Mouse (Mus musculus): ENCODE results near the gene Foxn1.

The Foxn1 gene

DNA sequence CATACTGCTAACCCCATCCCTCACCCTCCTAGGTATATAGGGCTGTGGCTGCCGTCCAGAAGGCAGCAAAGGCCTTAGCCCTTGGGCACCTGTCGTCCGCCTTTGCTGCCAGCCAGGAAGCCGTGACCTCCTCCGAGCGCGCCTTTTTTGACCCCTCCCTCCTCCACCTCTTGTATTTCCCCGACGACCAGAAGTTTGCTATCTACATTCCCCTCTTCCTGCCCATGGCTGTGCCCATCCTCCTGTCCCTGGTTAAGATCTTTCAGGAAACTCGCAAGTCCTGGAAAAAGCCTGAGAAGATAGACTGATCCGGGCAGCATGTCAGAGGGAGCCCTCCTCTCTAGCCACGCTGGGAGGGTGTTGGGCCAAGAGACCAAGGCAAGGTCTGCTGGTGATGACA is 44.7 kb downstream of the Foxn1 start:
- H3K4me3 ChIP-seq (replicated peaks; ENCODE audit: low read length) = no peak overlapping the region
- peaks cover 66% of the 10 kb centered on the region for H3K36me3 ChIP-seq (ENCODE audit: insufficient read depth, low read length)
- H3K9me3 ChIP-seq (ENCODE audit: low read length) = no peaks in the 10 kb centered on the region
- H3K27me3 ChIP-seq (ENCODE audit: insufficient read depth, low read length) = no peaks in the 10 kb centered on the region
- peaks cover 47% of the 10 kb centered on the region for H3K4me1 ChIP-seq (replicated peaks; ENCODE audit: low read depth, low read length)
- TF ChIP-seq POU5F1 (IDR thresholded peaks at IDR 0.05; ENCODE audit: borderline replicate concordance, low read length) = no peak
- TF ChIP-seq NANOG (IDR thresholded peaks at IDR 0.05; ENCODE audit: borderline replicate concordance, low read length) = no peak
- no peak for TF ChIP-seq CTCF (conservative IDR thresholded peaks at IDR 0.05; ENCODE audit: low read length)

GRCm38 (mm10) chr11:78337040-78337439 is 49.3 kb downstream of the Foxn1 start:
- H3K9me3 ChIP-seq (ENCODE audit: low read length) = no peaks in the 10 kb centered on the region
- H3K36me3 ChIP-seq (ENCODE audit: insufficient read depth, low read length) = peaks cover 98% of the 10 kb centered on the region
- no peak overlapping the region for H3K4me3 ChIP-seq (replicated peaks; ENCODE audit: low read length)
- TF ChIP-seq CTCF (conservative IDR thresholded peaks at IDR 0.05; ENCODE audit: low read length) = no peak
- TF ChIP-seq NANOG (IDR thresholded peaks at IDR 0.05; ENCODE audit: borderline replicate concordance, low read length) = no peak
- TF ChIP-seq POU5F1 (IDR thresholded peaks at IDR 0.05; ENCODE audit: borderline replicate concordance, low read length) = no peak
- peaks cover 39% of the 10 kb centered on the region for H3K4me1 ChIP-seq (replicated peaks; ENCODE audit: low read depth, low read length)
- H3K27me3 ChIP-seq (ENCODE audit: insufficient read depth, low read length) = no peaks in the 10 kb centered on the region

DNA sequence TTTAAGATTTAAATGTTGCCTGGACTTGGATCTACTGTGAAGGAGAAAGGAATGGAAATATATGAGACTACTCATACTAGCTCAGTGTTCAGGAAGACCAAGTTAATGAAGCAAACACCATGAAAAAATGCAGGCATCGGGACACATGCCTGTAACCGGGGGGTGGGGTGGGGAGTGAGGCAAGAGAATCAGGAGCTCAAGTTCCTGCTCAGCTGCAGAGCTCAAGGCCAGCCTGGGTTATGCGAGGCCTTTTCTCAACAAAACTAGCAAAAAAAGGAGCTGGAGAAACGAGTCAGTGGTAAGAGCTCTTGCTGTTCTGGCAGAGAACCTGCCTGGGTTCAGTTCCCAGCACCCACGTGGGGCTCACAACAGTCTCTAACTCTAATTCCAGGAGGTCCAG is 52.4 kb downstream of the Foxn1 start:
- Histone ChIP-seq H3K4me1 (replicated peaks; ENCODE audit: low read depth, low read length) (peaks cover 41% of the 10 kb centered on the region), H3K27me3 (ENCODE audit: insufficient read depth, low read length) (no peaks in the 10 kb centered on the region), H3K36me3 (ENCODE audit: insufficient read depth, low read length) (peaks cover 74% of the 10 kb centered on the region), H3K9me3 (ENCODE audit: low read length) (no peaks in the 10 kb centered on the region), H3K4me3 (replicated peaks; ENCODE audit: low read length) (no peak overlapping the region)
- no peak for TF ChIP-seq POU5F1 (IDR thresholded peaks at IDR 0.05; ENCODE audit: borderline replicate concordance, low read length)
- TF ChIP-seq NANOG (IDR thresholded peaks at IDR 0.05; ENCODE audit: borderline replicate concordance, low read length) = no peak
- no peak for TF ChIP-seq CTCF (conservative IDR thresholded peaks at IDR 0.05; ENCODE audit: low read length)

DNA sequence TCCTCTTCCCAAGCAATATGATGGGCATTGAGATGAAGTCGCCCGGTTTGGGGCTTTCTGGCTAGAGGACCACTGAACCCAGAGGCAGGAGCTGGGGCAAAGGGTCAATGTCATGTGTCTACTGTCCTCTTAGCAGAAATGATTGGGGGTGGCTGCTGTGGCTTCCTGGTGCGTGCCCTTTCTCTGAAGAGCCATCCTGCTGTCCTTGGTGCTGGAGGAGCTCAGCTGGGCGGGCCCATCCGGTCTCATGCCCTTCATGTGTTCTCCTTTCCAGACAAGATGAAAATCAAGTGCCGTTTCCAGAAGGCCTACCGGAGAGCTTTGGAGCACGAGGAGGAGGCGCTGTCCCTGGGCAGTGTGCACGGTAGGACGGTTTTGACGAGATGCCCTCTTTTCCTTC is 53.7 kb downstream of the Foxn1 start:
- Histone ChIP-seq H3K36me3 (ENCODE audit: insufficient read depth, low read length) (peaks cover 61% of the 10 kb centered on the region), H3K4me3 (replicated peaks; ENCODE audit: low read length) (0 out of 2 replicates have a peak overlapping the region, but pooled peaks have one; percentile 26), H3K27me3 (ENCODE audit: insufficient read depth, low read length) (no peaks in the 10 kb centered on the region), H3K4me1 (replicated peaks; ENCODE audit: low read depth, low read length) (peaks cover 43% of the 10 kb centered on the region), H3K9me3 (ENCODE audit: low read length) (no peaks in the 10 kb centered on the region)
- TF ChIP-seq CTCF (conservative IDR thresholded peaks at IDR 0.05; ENCODE audit: low read length) (no peak), POU5F1 (IDR thresholded peaks at IDR 0.05; ENCODE audit: borderline replicate concordance, low read length) (no peak), NANOG (IDR thresholded peaks at IDR 0.05; ENCODE audit: borderline replicate concordance, low read length) (no peak)

DNA sequence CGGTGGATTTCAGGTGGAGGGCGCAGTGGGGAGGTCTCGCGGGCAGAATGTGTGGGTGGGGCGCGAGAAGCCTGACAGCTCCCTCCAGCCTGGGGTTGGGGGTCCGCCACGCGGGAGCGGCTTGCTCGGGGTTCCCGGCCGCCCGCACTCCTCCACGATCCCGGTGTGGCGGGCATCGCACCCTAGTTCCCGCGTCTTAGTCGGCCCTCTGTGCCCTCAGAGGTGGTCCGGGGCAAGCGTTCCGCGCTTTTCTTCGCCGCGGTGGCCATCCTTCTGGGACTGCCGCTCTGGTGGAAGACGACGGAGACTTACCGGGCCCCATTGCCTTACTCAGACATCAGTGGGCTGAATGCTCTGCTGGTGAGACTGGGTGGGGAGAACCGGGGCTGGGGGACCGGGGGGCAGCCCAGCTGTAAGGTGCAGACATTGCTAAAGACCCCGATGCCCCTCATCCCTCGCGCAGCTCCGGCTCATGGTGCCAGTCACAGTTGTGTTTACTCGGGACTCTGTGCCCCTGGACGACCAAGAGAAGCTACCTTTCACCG is 57.8 kb downstream of the Foxn1 start:
- Histone ChIP-seq H3K4me1 (replicated peaks; ENCODE audit: low read depth, low read length) (peaks cover 50% of the 10 kb centered on the region), H3K9me3 (ENCODE audit: low read length) (no peaks in the 10 kb centered on the region), H3K27me3 (ENCODE audit: insufficient read depth, low read length) (no peaks in the 10 kb centered on the region), H3K4me3 (replicated peaks; ENCODE audit: low read length) (peak overlapping the region; percentile 97), H3K36me3 (ENCODE audit: insufficient read depth, low read length) (peaks cover 52% of the 10 kb centered on the region)
- TF ChIP-seq NANOG (IDR thresholded peaks at IDR 0.05; ENCODE audit: borderline replicate concordance, low read length) (no peak), CTCF (conservative IDR thresholded peaks at IDR 0.05; ENCODE audit: low read length) (no peak), POU5F1 (IDR thresholded peaks at IDR 0.05; ENCODE audit: borderline replicate concordance, low read length) (no peak)

- Histone ChIP-seq H3K9me3 (ENCODE audit: low read length) (no peaks in the 10 kb centered on the region), H3K4me1 (replicated peaks; ENCODE audit: low read depth, low read length) (peaks cover 49% of the 10 kb centered on the region), H3K27me3 (ENCODE audit: insufficient read depth, low read length) (no peaks in the 10 kb centered on the region), H3K36me3 (ENCODE audit: insufficient read depth, low read length) (peaks cover 45% of the 10 kb centered on the region), H3K4me3 (replicated peaks; ENCODE audit: low read length) (peak within 1 kb of the TSS; percentile 97)
- TF ChIP-seq CTCF (conservative IDR thresholded peaks at IDR 0.05; ENCODE audit: low read length) (no peak), NANOG (IDR thresholded peaks at IDR 0.05; ENCODE audit: borderline replicate concordance, low read length) (no peak), POU5F1 (IDR thresholded peaks at IDR 0.05; ENCODE audit: borderline replicate concordance, low read length) (no peak)
These were observed 58.5 kb downstream of the Foxn1 start, which contains the start of gene Pigs for GRCm38 (mm10) chr11:78327634-78328511. Gene Pigs, plus strand, starts transcription at chr11:78328415.

- Histone ChIP-seq H3K4me3 (replicated peaks; ENCODE audit: low read length) (no peak overlapping the region), H3K36me3 (ENCODE audit: insufficient read depth, low read length) (peaks cover 40% of the 10 kb centered on the region), H3K9me3 (ENCODE audit: low read length) (no peaks in the 10 kb centered on the region), H3K27me3 (ENCODE audit: insufficient read depth, low read length) (no peaks in the 10 kb centered on the region), H3K4me1 (replicated peaks; ENCODE audit: low read depth, low read length) (peaks cover 49% of the 10 kb centered on the region)
- TF ChIP-seq POU5F1 (IDR thresholded peaks at IDR 0.05; ENCODE audit: borderline replicate concordance, low read length) (no peak), CTCF (conservative IDR thresholded peaks at IDR 0.05; ENCODE audit: low read length) (no peak), NANOG (IDR thresholded peaks at IDR 0.05; ENCODE audit: borderline replicate concordance, low read length) (no peak)
These were observed 59.1 kb downstream of the Foxn1 start for GRCm38 (mm10) chr11:78327215-78327614.

GRCm38 (mm10) chr11:78324965-78325364 is 61.4 kb downstream of the Foxn1 start:
- no peak for TF ChIP-seq NANOG (IDR thresholded peaks at IDR 0.05; ENCODE audit: borderline replicate concordance, low read length)
- TF ChIP-seq CTCF (conservative IDR thresholded peaks at IDR 0.05; ENCODE audit: low read length) = 0 out of 2 replicates have a peak, but pooled peaks have one; percentile 7
- TF ChIP-seq POU5F1 (IDR thresholded peaks at IDR 0.05; ENCODE audit: borderline replicate concordance, low read length) = no peak
- H3K36me3 ChIP-seq (ENCODE audit: insufficient read depth, low read length) = peaks cover 55% of the 10 kb centered on the region
- no peak overlapping the region for H3K4me3 ChIP-seq (replicated peaks; ENCODE audit: low read length)
- no peaks in the 10 kb centered on the region for H3K27me3 ChIP-seq (ENCODE audit: insufficient read depth, low read length)
- H3K4me1 ChIP-seq (replicated peaks; ENCODE audit: low read depth, low read length) = peaks cover 44% of the 10 kb centered on the region
- no peaks in the 10 kb centered on the region for H3K9me3 ChIP-seq (ENCODE audit: low read length)

Measured in E14TG2a.4 (cell line).